Mouse (Mus musculus): ENCODE measurements around the gene Nolc1. TPM values are rescaled to one million over a fixed set of nuclear protein-coding genes. Genes with fewer than 3 reads are reported as not detected.

Gene Nolc1
- polyA plus RNA-seq, 1 experiment from 2014 or later = 117 TPM

Other genes with a start within 250 kb of the Nolc1 start
- 19.3 and 20.3 TPM in 2 replicates for gene Armh3, start 77.4 kb upstream of the Nolc1 start, polyA plus RNA-seq (2016; fragmentation: Nextera tagmentation; extraction: Ambion mirVana)
- gene Hps6, start 72.4 kb upstream of the Nolc1 start, polyA plus RNA-seq (2016; fragmentation: Nextera tagmentation; extraction: Ambion mirVana) = 2.7 TPM in 2 replicates
- gene Pprc1, start 31.0 kb upstream of the Nolc1 start, polyA plus RNA-seq (2016; fragmentation: Nextera tagmentation; extraction: Ambion mirVana) = 37.1 and 41.7 TPM in 2 replicates
- gene Ldb1, start 30.6 kb upstream of the Nolc1 start, polyA plus RNA-seq (2016; fragmentation: Nextera tagmentation; extraction: Ambion mirVana) = 138 and 139 TPM in 2 replicates
- not detected in 2 replicates for gene Elovl3, start 56.0 kb downstream of the Nolc1 start, polyA plus RNA-seq (2016; fragmentation: Nextera tagmentation; extraction: Ambion mirVana)
- 0.24 TPM in 1 of 2 replicates, not detected in the other for gene Pitx3, start 72.5 kb downstream of the Nolc1 start, polyA plus RNA-seq (2016; fragmentation: Nextera tagmentation; extraction: Ambion mirVana)
- gene Gbf1, start 76.6 kb downstream of the Nolc1 start, polyA plus RNA-seq (2016; fragmentation: Nextera tagmentation; extraction: Ambion mirVana) = 59.9 and 64.0 TPM in 2 replicates
- 2.5 and 2.9 TPM in 2 replicates for gene Nfkb2, start 228.5 kb downstream of the Nolc1 start, polyA plus RNA-seq (2016; fragmentation: Nextera tagmentation; extraction: Ambion mirVana)